Mouse (Mus musculus) midbrain, embryonic 14.5 days (tissue): ENCODE results near the gene Tspan33. TPM values are rescaled to one million over a fixed set of nuclear protein-coding genes. Genes with fewer than 3 reads are reported as not detected.

Source experiments
- ATAC-seq: fragments of 200-750 bp; cut with Nextera tagmentation; 2 replicates; pipeline ENCODE4 v1.8.0; 2017; ENCODE audit warnings: moderate number of reproducible peaks, moderate library complexity; ENCODE audit not compliant: low FRiP score, low TSS enrichment
- DNase-seq: peaks from one replicate; pipeline ENCODE4 v3.0.0-alpha.2; 2015
- H3K27ac ChIP-seq: fragments of 300-500 bp; sonication (generic); replicated peaks from 2 replicates; pipeline ENCODE4 v1.5.1; 2014; ENCODE audit warnings: mild to moderate bottlenecking, low read depth, low read length, moderate library complexity
- H3K27me3 ChIP-seq: fragments of 300-500 bp; sonication (generic); 2 replicates; pipeline ENCODE4 v1.6.1; 2014; ENCODE audit warnings: low read length, control low read depth, mixed read lengths; ENCODE audit not compliant: control insufficient read depth, insufficient read depth
- H3K36me3 ChIP-seq: fragments of 300-500 bp; sonication (generic); 2 replicates; pipeline ENCODE4 v1.6.1; 2014; ENCODE audit warnings: low read length, control low read depth; ENCODE audit not compliant: control insufficient read depth, insufficient read depth
- H3K4me1 ChIP-seq: fragments of 300-500 bp; sonication (generic); 2 replicates; pipeline ENCODE4 v1.6.1; 2014; ENCODE audit warnings: mild to moderate bottlenecking, antibody characterized with exemption, low read length, control low read depth; ENCODE audit not compliant: control insufficient read depth, insufficient read depth
- H3K4me2 ChIP-seq: fragments of 300-500 bp; sonication (generic); 2 replicates; pipeline ENCODE4 v1.6.1; 2014; ENCODE audit warnings: mild to moderate bottlenecking, low read length, moderate library complexity
- H3K4me3 ChIP-seq: fragments of 300-500 bp; sonication (generic); replicated peaks from 2 replicates; pipeline ENCODE4 v1.5.1; 2014; ENCODE audit warnings: low read depth, low read length
- H3K9ac ChIP-seq: fragments of 300-500 bp; sonication (generic); replicated peaks from 2 replicates; pipeline ENCODE4 v1.6.1; 2014; ENCODE audit warnings: mild to moderate bottlenecking, low read length, moderate library complexity
- H3K9me3 ChIP-seq: fragments of 300-500 bp; sonication (generic); 2 replicates; pipeline ENCODE4 v1.6.1; 2016; ENCODE audit warnings: low read length, control low read depth, mixed read lengths; ENCODE audit not compliant: control insufficient read depth
- WGBS: fragments of 180-500 bp; shearing (Covaris S2); extraction: QIAGEN DNeasy Blood & Tissue Kit; methylation state at CpG from one replicate; pipeline ENCODE4 v1.1.7; 2014; 5-methylcytosine and 5-hydroxymethylcytosine counted together
- polyA plus RNA-seq: library from polyadenylated mRNA; unstranded; fragments of >200 nt; fragmentation: Nextera tagmentation; extraction: Ambion mirVana; gene quantifications from 2 replicates; pipeline ENCODE4 v1.2.1, GENCODE M21; 2014

Tspan33 gene
- polyA plus RNA-seq, 1 experiment from 2014 or later = 3.2 TPM

GRCm38 (mm10) chr6:29721890-29722289, 27.9 kb downstream of the Tspan33 start:
- Histone ChIP-seq H3K4me3 (no peak overlapping the region), H3K27me3 (no peaks in the 10 kb centered on the region), H3K4me2 (no peak overlapping the region), H3K9me3 (no peaks in the 10 kb centered on the region), H3K36me3 (no peaks in the 10 kb centered on the region), H3K9ac (no peak overlapping the region), H3K27ac (no peak overlapping the region), H3K4me1 (peaks cover 13% of the 10 kb centered on the region)
- ATAC-seq (no peak), DNase-seq (no peak)
- WGBS = 82% methylated on average over 2 of the region's 2 CpGs

- no peak overlapping the region for H3K9ac ChIP-seq
- no peaks in the 10 kb centered on the region for H3K36me3 ChIP-seq
- no peaks in the 10 kb centered on the region for H3K4me1 ChIP-seq
- 74% methylated on average over 1 of the region's 1 CpGs for WGBS
- H3K4me3 ChIP-seq = no peak overlapping the region
- ATAC-seq = no peak
- H3K4me2 ChIP-seq = no peak overlapping the region
- no peaks in the 10 kb centered on the region for H3K9me3 ChIP-seq
- no peaks in the 10 kb centered on the region for H3K27me3 ChIP-seq
- no peak overlapping the region for H3K27ac ChIP-seq
- DNase-seq = no peak
These were observed 32.7 kb downstream of the Tspan33 start for GRCm38 (mm10) chr6:29726576-29727200.

GRCm38 (mm10) chr6:29728035-29728434, 34.0 kb downstream of the Tspan33 start:
- no peak for DNase-seq
- H3K4me1 ChIP-seq = no peaks in the 10 kb centered on the region
- H3K27me3 ChIP-seq = no peaks in the 10 kb centered on the region
- 84% methylated on average over 3 of the region's 3 CpGs for WGBS
- H3K9ac ChIP-seq = no peak overlapping the region
- H3K36me3 ChIP-seq = no peaks in the 10 kb centered on the region
- H3K9me3 ChIP-seq = no peaks in the 10 kb centered on the region
- no peak overlapping the region for H3K27ac ChIP-seq
- H3K4me2 ChIP-seq = no peak overlapping the region
- no peak overlapping the region for H3K4me3 ChIP-seq
- ATAC-seq = no peak

GRCm38 (mm10) chr6:29729491-29729890, 35.5 kb downstream of the Tspan33 start:
- Histone ChIP-seq H3K4me1 (no peaks in the 10 kb centered on the region), H3K27ac (no peak overlapping the region), H3K27me3 (no peaks in the 10 kb centered on the region), H3K4me3 (no peak overlapping the region), H3K9ac (no peak overlapping the region), H3K4me2 (no peak overlapping the region), H3K36me3 (no peaks in the 10 kb centered on the region), H3K9me3 (no peaks in the 10 kb centered on the region)
- DNase-seq (no peak), ATAC-seq (no peak)
- WGBS = 80% methylated on average over 1 of the region's 1 CpGs

- no peaks in the 10 kb centered on the region for H3K36me3 ChIP-seq
- H3K9me3 ChIP-seq = no peaks in the 10 kb centered on the region
- peak within 1 kb of the TSS; percentile 96 for H3K4me2 ChIP-seq
- DNase-seq = peak; percentile 85
- peak within 1 kb of the TSS; percentile 82 for H3K9ac ChIP-seq
- peak within 1 kb of the TSS; percentile 79 for H3K27ac ChIP-seq
- peak; percentile 94 for ATAC-seq
- no peaks in the 10 kb centered on the region for H3K27me3 ChIP-seq
- H3K4me1 ChIP-seq = peaks cover 5% of the 10 kb centered on the region; the same call in 1 of the 2 replicates
- peak within 1 kb of the TSS; percentile 77 for H3K4me3 ChIP-seq
- WGBS = 0% methylated on average over 16 of the region's 30 CpGs
These were observed 41.3 kb downstream of the Tspan33 start, which contains the start of gene Smo for GRCm38 (mm10) chr6:29735336-29735688. TSS of gene Smo (plus strand) at chr6:29735503.

- Histone ChIP-seq H3K4me3 (peak overlapping the region; percentile 77), H3K27me3 (no peaks in the 10 kb centered on the region), H3K4me1 (peaks cover 5% of the 10 kb centered on the region; the same call in 1 of the 2 replicates), H3K27ac (peak overlapping the region; percentile 79), H3K4me2 (peak overlapping the region; percentile 96), H3K9me3 (no peaks in the 10 kb centered on the region), H3K36me3 (no peaks in the 10 kb centered on the region), H3K9ac (peak overlapping the region; percentile 82)
- ATAC-seq (peak; percentile 82), DNase-seq (peak; percentile 79)
- under 1% methylated on average over 75 of the region's 75 CpGs for WGBS
These were observed 41.8 kb downstream of the Tspan33 start for GRCm38 (mm10) chr6:29735689-29736451.

GRCm38 (mm10) chr6:29736610-29737458, 42.8 kb downstream of the Tspan33 start:
- Histone ChIP-seq H3K4me3 (peak overlapping the region; percentile 77), H3K4me1 (peaks cover 5% of the 10 kb centered on the region; the same call in 1 of the 2 replicates), H3K36me3 (no peaks in the 10 kb centered on the region), H3K4me2 (peak overlapping the region; percentile 96), H3K27me3 (no peaks in the 10 kb centered on the region), H3K27ac (no peak overlapping the region), H3K9me3 (no peaks in the 10 kb centered on the region), H3K9ac (peak overlapping the region; percentile 82)
- no peak for ATAC-seq
- no peak for DNase-seq
- 20% methylated on average over 13 of the region's 13 CpGs for WGBS

- DNase-seq (no peak), ATAC-seq (no peak)
- Histone ChIP-seq H3K27me3 (no peaks in the 10 kb centered on the region), H3K9me3 (peaks cover 9% of the 10 kb centered on the region), H3K9ac (no peak overlapping the region), H3K4me2 (no peak overlapping the region), H3K27ac (no peak overlapping the region), H3K4me3 (no peak overlapping the region), H3K36me3 (peaks cover 13% of the 10 kb centered on the region; the same call in 1 of the 2 replicates), H3K4me1 (no peaks in the 10 kb centered on the region)
- 98% methylated on average over 3 of the region's 3 CpGs for WGBS
These were observed 57.6 kb downstream of the Tspan33 start for GRCm38 (mm10) chr6:29751466-29752152.
